Mouse (Mus musculus) forebrain, embryonic 10.5 days (tissue): ENCODE data around the gene Selenoo. TPM values are rescaled to one million over a fixed set of nuclear protein-coding genes. Genes with fewer than 3 reads are reported as not detected.

ENCODE experiments used
- DNase-seq: peaks from one replicate; pipeline ENCODE4 v3.0.0-alpha.2; 2017; ENCODE audit warnings: low spot score; ENCODE audit errors: extremely low spot score
- H3K27ac ChIP-seq: fragments of 300-500 bp; sonication (generic); 2 replicates; pipeline ENCODE4 v1.5.1; 2016; ENCODE audit warnings: mild to moderate bottlenecking
- H3K27me3 ChIP-seq: fragments of 300-500 bp; sonication (generic); 2 replicates; pipeline ENCODE4 v1.6.1; 2016; ENCODE audit warnings: mild to moderate bottlenecking; ENCODE audit not compliant: poor library complexity, severe bottlenecking
- H3K36me3 ChIP-seq: fragments of 300-500 bp; sonication (generic); replicated peaks from 2 replicates; pipeline ENCODE4 v1.6.1; 2016; ENCODE audit warnings: mild to moderate bottlenecking, moderate library complexity
- H3K4me1 ChIP-seq: fragments of 300-500 bp; sonication (generic); 2 replicates; pipeline ENCODE4 v1.6.1; 2016
- H3K4me3 ChIP-seq: fragments of 300-500 bp; sonication (generic); 2 replicates; pipeline ENCODE4 v1.5.1; 2016; ENCODE audit warnings: mild to moderate bottlenecking, moderate library complexity
- H3K9me3 ChIP-seq: fragments of 300-500 bp; sonication (generic); 2 replicates; pipeline ENCODE4 v1.6.1; 2016; ENCODE audit warnings: mild to moderate bottlenecking, moderate library complexity
- WGBS: fragments of 180-500 bp; shearing (Covaris S2); methylation state at CpG from one replicate; pipeline ENCODE4 v1.1.7; 2016; 5-methylcytosine and 5-hydroxymethylcytosine counted together
- polyA plus RNA-seq: library from polyadenylated mRNA; unstranded; fragments of >200 nt; fragmentation: Nextera tagmentation; extraction: Ambion mirVana; gene quantifications from 2 replicates; pipeline ENCODE4 v1.2.1, GENCODE M21; 2016

Gene Selenoo
- polyA plus RNA-seq, result 14.4 and 14.8 TPM in 2 replicates

DNA sequence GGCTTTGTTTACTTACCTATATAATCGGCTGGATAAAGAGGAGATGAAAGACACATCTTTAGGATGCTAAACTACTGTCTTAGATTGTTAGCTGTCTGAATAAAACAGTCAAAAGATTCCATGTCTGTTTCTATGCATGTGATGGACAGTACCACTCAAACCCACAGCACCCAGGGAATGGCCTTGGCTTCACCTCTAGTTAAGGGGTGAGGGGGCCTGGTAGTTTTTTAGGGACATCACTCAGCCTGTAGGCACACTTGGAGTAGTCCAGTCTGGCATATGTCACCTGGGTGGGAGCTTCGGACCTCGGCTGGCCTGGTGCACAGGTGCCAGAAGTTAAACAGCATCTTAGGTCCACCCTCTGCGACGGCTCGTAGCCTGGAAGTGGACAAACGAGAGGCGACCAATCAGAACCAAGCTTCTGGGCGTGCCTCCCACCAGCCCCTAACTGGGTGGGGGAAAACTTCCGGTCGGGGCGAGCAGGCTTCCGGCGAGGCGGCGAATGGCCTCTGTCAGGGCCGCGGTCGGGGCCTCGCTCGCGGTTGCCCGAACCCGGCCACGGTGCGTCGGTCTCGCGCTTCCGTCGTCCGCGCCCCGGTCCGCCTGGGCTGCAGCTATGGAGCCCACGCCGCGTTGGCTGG lies at the start of gene Selenoo:
Selenoo (plus strand) TSS at position 478 of the 641 bp plus-strand sequence.
- WGBS, result 2% methylated on average over 38 of the region's 38 CpGs
- H3K27me3 ChIP-seq, result no peaks in the 10 kb centered on the region
- peak within 1 kb of the TSS; percentile 90 for H3K27ac ChIP-seq
- peaks cover 26% of the 10 kb centered on the region for H3K4me1 ChIP-seq
- H3K36me3 ChIP-seq, result peaks cover 51% of the 10 kb centered on the region
- peak within 1 kb of the TSS; percentile 96 for H3K4me3 ChIP-seq
- DNase-seq, result peak; percentile 89
- H3K9me3 ChIP-seq, result no peaks in the 10 kb centered on the region

DNA sequence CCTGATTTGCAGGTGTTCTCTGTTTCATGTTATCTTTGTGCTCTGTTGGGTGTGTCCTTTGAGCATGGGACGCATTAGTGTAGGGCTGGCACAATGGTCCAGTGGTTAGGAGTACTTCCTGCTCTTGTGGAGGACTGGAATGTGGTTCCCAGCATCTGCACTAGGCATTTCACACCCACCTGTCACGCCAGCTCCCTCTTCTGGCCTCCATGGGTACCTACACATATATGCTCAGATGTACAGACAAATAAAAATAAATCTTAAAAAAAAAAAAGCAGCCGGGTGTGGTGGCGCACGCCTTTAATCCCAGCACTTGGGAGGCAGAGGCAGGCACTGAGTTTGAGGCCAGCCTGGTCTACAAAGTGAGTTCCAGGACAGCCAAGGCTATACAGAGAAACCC lies 44.5 kb upstream of the Selenoo start:
- Histone ChIP-seq H3K4me1 (no peaks in the 10 kb centered on the region), H3K27ac (no peak overlapping the region), H3K27me3 (no peaks in the 10 kb centered on the region), H3K4me3 (no peak overlapping the region), H3K36me3 (no peaks in the 10 kb centered on the region), H3K9me3 (peaks cover 12% of the 10 kb centered on the region)
- WGBS, result 78% methylated on average over 5 of the region's 5 CpGs
- DNase-seq, result no peak

DNA sequence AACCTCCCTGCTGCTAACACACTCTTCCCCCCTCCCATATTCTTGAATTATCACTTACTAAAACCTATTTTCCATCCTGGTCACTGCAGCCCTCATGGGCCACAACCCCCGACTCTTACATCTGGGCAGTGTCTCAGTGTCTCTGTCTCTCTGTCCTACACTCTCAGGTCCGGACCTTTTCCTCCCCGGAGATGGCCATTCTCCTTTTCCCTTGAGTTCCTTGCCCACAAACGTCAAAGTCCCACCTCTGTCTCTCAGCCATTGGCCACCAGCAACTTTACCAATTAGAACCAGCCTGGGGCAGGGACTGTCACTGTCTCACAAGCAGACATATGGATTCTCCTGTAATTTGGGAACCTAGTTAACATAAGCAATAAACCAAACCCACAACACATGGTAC lies 42.5 kb upstream of the Selenoo start:
- no peaks in the 10 kb centered on the region for H3K36me3 ChIP-seq
- no peaks in the 10 kb centered on the region for H3K27me3 ChIP-seq
- H3K4me1 ChIP-seq, result no peaks in the 10 kb centered on the region
- 83% methylated on average over 4 of the region's 4 CpGs for WGBS
- no peak overlapping the region for H3K4me3 ChIP-seq
- no peak for DNase-seq
- H3K9me3 ChIP-seq, result peaks cover 12% of the 10 kb centered on the region
- no peak overlapping the region for H3K27ac ChIP-seq

DNA sequence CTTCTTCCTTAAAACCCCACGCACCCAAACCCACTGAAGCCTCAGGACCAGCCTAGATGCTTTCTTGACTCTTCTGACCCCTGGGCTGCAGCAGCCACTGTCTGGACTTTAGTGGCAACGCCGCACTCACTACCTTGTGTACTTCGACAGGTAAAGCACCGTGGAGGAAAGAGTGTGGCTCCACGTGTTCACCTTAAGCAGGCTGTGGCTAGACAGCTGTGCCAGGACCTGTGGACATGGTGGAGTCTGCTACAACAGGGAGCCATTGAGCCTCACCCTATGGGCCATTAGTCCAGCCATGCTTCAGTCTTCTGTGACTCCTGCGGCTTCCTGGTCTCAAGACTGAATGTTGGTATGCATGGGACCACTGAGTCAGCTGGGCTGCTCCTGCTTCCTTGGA lies 34.2 kb upstream of the Selenoo start:
- 89% methylated on average over 7 of the region's 7 CpGs for WGBS
- Histone ChIP-seq H3K4me3 (no peak overlapping the region), H3K9me3 (no peaks in the 10 kb centered on the region), H3K36me3 (no peaks in the 10 kb centered on the region), H3K27me3 (peaks cover 34% of the 10 kb centered on the region), H3K27ac (no peak overlapping the region), H3K4me1 (peaks cover 9% of the 10 kb centered on the region)
- DNase-seq, result no peak

DNA sequence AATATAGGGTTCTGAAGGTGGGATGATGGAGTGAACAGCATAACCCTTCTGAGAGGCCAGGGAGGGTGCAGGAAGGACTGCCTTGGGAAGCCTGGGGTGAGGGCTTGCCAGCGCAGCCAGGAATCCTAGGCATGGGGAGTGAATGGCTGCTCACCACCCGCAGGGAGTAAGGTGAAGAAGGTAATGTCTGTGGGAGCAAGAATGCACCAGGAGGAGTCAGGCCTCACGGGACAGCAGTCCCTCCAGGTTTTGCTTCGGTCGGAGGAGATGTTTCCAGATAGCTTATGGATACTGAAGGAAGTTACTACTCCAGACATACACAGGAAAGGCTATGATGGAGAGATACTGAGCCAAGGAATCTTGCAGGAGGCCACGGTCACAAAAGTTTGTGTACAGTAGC lies 30.1 kb upstream of the Selenoo start:
- Histone ChIP-seq H3K27me3 (peaks cover 74% of the 10 kb centered on the region), H3K27ac (0 out of 2 replicates have a peak overlapping the region, but pooled peaks have one; percentile 88), H3K4me3 (peak overlapping the region; percentile 79), H3K9me3 (no peaks in the 10 kb centered on the region), H3K36me3 (no peaks in the 10 kb centered on the region), H3K4me1 (peaks cover 17% of the 10 kb centered on the region)
- DNase-seq, result no peak
- 26% methylated on average over 6 of the region's 6 CpGs for WGBS

DNA sequence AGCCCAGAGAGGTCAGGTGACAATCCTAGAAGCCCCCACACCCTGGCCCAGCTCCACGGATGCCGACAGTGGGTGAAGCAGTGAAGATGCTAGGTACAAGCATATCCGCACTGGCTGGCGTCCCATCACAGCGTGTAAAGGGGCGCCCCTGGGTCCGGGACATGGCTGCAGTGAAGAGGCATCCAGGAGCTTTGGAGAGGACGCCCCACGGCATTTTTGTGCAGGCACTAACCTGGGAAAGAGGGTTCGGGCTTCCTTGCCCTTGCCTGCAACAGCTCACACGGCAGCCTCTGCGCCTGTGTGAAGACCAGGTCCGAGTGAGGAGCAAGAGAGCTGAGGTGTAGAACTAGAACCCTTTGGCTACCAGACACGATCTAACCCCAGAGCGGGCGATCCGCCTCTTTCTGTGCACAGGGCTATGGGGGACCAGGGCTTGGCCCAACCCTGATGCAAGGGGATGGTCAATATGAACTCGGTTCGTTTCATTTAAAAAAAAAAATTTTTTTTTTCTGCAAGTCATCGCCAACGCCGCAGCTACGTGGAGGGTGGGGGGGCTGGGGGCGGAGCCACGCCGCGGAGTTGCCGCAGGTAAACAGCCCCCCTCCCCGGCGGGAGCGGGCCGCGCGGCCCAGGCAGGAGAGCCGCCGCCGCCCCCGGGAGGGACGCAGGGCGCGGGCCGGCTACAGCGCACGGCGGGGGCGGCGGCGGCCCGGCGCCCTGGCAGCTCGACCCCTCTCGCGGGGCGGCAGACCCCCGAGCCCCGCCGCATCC lies 29.5 kb upstream of the Selenoo start, which contains the start of gene Panx2:
Panx2 (plus strand) TSS at position 574 of the 771 bp plus-strand sequence.
- H3K27ac ChIP-seq, result peak within 1 kb of the TSS; percentile 88
- no peaks in the 10 kb centered on the region for H3K9me3 ChIP-seq
- peaks cover 77% of the 10 kb centered on the region for H3K27me3 ChIP-seq
- 1% methylated on average over 36 of the region's 57 CpGs for WGBS
- peak within 1 kb of the TSS; percentile 79 for H3K4me3 ChIP-seq
- DNase-seq, result no peak
- H3K4me1 ChIP-seq, result peaks cover 17% of the 10 kb centered on the region
- H3K36me3 ChIP-seq, result no peaks in the 10 kb centered on the region

DNA sequence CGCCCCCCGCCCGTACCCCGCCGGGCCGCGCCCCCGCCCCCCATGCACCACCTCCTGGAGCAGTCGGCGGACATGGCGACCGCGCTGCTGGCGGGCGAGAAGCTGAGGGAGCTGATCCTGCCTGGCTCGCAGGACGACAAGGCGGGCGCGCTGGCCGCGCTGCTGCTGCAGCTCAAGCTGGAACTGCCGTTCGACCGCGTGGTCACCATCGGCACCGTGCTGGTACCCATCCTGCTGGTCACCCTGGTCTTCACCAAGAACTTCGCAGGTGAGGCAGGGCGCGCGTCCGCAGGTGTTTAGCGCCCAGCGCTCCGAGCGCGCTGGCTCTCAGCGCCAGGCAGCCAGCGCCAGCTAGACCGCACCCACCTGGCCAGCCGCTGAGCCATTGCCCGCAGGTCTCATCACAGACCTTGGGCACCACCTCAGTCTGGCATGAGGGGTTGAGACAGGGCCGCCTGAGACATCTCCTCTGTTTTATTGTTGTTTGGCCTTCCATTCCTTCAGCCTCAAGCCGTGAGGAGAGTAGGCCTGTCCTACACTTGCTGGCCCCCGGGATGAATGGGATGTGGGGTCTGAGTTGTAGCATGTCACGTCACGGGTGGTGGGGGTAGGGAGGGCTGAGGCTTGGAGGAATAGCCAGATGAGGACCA lies 28.7 kb upstream of the Selenoo start:
- Histone ChIP-seq H3K27me3 (peaks cover 80% of the 10 kb centered on the region), H3K27ac (peak overlapping the region; percentile 88), H3K36me3 (no peaks in the 10 kb centered on the region), H3K9me3 (no peaks in the 10 kb centered on the region), H3K4me1 (peaks cover 17% of the 10 kb centered on the region), H3K4me3 (peak overlapping the region; percentile 79)
- DNase-seq, result peak; percentile 60
- 1% methylated on average over 45 of the region's 48 CpGs for WGBS

DNA sequence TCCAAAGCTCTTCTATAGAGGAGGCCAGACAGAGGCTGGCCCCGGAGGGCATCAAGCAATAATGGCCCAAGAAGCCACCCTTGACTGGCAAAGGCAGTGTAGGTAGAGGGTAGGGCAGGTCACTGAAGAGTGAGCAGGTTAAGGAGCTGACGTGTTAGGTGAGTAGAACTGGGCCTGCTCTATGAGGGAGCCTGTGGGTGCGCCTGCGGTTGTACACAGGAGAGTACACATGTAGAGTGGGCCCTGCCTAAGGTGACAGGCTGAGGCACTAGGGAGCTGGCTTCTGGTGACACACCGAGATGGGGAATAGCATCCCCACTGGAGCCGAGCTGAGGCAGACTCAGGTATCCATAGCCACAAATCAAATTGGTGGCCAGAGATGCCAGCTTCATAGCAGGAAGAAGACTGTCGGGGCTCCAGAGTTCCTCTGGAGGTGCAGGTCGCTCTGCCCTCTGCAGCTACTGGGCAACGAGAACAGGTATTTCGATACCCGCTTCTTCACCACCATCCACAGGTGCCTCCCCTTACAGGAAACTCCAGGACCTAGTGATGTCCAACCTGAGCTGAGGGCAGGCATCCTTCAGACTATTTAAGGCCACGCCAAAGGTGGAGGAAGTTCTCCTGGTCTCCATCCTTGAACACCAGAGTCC lies 27.9 kb upstream of the Selenoo start:
- Histone ChIP-seq H3K4me1 (peaks cover 17% of the 10 kb centered on the region), H3K9me3 (no peaks in the 10 kb centered on the region), H3K27me3 (peaks cover 88% of the 10 kb centered on the region), H3K36me3 (no peaks in the 10 kb centered on the region), H3K27ac (no peak overlapping the region), H3K4me3 (peak overlapping the region; percentile 79; the same call in 1 of the 2 replicates)
- DNase-seq, result no peak
- 86% methylated on average over 12 of the region's 12 CpGs for WGBS

DNA sequence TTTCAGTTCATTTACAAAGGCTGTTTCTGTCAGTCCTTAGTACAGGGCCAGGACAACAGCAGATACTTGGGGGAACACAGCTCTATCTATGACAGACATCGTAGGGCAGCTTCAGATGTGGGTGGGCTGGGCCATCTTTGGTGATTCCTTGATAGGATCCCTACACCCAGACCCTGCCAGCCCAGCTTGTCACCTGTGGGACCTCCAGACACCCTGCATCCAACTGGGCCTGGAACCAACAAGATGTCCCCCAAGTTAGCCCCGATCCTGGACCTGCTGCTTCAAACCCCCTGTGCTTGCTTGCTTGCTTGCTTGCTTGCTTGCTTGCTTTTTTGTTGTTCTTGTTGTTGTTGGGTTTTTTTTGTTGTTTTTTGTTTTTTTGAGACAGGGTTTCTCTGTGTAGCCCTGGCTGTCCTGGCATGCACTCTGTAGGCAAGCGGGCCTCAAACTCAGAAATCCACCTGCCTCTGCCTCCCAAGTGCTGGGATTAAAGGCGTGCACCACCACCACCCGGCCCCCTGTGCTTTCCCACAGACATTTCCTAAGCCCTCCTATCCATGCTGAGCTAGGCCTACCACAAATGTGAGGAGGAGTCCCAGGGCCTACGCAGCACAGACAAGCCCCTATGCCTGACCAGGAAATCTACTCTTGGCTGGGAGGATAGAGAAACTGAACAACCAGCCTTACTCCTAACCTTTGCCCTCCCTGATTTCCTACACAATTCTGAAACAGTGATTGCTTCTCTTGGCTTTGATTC lies 26.9 kb upstream of the Selenoo start:
- peaks cover 17% of the 10 kb centered on the region for H3K4me1 ChIP-seq
- no peak for DNase-seq
- H3K27me3 ChIP-seq, result peaks cover 95% of the 10 kb centered on the region

DNA sequence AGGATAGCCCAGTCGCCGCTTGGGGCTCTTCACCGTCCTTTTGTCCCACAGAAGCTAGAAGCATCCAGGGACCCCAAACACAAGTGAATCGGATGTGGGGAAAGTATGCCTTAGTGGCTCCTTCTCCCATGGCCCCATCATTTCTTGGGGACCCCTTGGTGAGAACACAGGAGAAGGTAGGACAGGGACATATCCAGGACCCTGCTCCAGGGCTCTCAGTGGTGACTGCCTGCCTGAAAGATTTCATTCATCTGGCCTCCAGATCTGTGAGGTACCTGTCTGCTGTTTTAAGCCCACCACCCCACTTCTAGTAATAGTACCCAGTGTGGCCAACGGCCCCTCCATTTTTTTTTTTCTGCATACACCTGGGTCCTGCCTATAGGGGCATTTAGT lies 26.4 kb upstream of the Selenoo start:
- Histone ChIP-seq H3K4me3 (no peak overlapping the region), H3K27ac (no peak overlapping the region), H3K4me1 (peaks cover 21% of the 10 kb centered on the region), H3K27me3 (peaks cover 95% of the 10 kb centered on the region), H3K36me3 (no peaks in the 10 kb centered on the region), H3K9me3 (no peaks in the 10 kb centered on the region)
- WGBS, result 96% methylated on average over 5 of the region's 5 CpGs
- DNase-seq, result no peak

More for the DNA sequence above, 26.9 kb upstream of the Selenoo start:
- no peak overlapping the region for H3K4me3 ChIP-seq
- no peak overlapping the region for H3K27ac ChIP-seq
- WGBS, result 91% methylated on average over 6 of the region's 6 CpGs
- H3K36me3 ChIP-seq, result no peaks in the 10 kb centered on the region
- no peaks in the 10 kb centered on the region for H3K9me3 ChIP-seq

DNA sequence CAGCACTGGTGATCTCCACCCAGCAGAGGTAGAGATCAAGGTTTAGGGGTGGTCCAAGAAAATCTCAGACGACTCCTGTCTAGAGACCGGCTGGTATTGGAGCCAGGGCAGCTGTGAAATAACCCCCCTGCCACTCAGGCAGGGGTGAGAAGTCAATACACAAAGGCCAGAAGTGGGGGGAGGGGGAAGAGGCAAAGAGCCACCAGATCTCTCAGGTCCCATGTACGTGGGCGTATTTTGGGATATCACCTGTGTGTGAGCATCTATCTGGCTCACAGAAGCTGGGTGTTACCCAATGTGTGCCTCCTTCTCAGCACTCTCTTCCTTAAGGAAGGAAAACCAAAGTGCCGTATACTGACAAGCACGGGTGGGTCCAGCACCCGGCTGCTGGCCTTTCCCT lies 25.9 kb upstream of the Selenoo start:
- Histone ChIP-seq H3K36me3 (no peaks in the 10 kb centered on the region), H3K27me3 (peaks cover 95% of the 10 kb centered on the region), H3K9me3 (no peaks in the 10 kb centered on the region), H3K4me3 (no peak overlapping the region), H3K4me1 (peaks cover 26% of the 10 kb centered on the region), H3K27ac (no peak overlapping the region)
- 81% methylated on average over 7 of the region's 7 CpGs for WGBS
- no peak for DNase-seq

DNA sequence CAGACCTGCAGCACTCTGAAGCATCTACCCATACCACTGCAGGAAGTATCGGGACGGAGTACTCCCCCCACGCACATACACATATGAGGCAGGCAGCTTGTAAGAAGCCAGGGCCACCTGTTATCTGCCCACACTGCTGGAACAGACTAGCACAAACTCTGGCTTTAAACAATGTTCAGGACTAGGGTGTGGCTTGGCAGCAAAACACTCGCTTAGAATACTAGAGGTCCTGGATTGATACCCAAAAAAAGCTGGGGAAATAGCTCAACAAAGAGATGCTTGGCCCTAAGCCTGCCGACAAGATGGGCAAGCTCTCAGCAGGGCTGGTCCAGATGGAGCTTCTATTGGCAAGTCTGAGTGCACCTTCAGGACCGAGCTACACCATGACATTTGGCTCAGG lies 25.3 kb upstream of the Selenoo start:
- DNase-seq, result no peak
- Histone ChIP-seq H3K27me3 (peaks cover 95% of the 10 kb centered on the region), H3K36me3 (no peaks in the 10 kb centered on the region), H3K9me3 (no peaks in the 10 kb centered on the region), H3K4me1 (peaks cover 29% of the 10 kb centered on the region), H3K4me3 (no peak overlapping the region), H3K27ac (no peak overlapping the region)
- WGBS, result 83% methylated on average over 6 of the region's 6 CpGs
